Mouse (Mus musculus) c-Kit-positive CD71-positive TER-119-positive erythroid progenitor cells, embryonic 14.5 days (primary cell): ENCODE results near the gene Uaca.
"Not testable (repeated sequence)": the region's sequence is repeated elsewhere in the genome, so short reads cannot be mapped to it uniquely, and the experiment has no call there.

Experiments
- DNase-seq: peaks from one replicate; pipeline ENCODE4 v3.0.0-alpha.2; 2013; ENCODE audit warnings: low spot score

The Uaca gene

GRCm38 (mm10) chr9:60794841-60795351 lies 554 bp downstream of the Uaca start:
- no peak for DNase-seq

DNA sequence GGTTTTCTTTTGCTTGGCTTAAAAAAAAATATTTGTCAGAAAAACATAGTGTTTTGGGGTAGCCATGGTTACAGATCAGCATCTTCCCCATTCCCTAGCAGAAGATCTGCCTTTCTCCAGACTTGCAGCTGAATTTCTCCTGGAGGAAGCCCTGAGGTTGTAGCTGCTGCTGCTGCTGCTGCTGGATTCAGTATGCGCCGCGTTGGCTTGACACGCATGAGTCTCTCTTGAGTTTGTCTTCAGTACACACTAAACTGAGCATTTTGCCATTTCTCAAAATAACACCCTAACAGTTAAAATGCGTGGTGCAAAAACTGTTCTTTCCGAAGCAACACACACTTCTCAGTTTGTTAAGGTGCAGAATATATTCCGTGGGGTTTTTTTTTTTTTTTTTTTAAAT lies 1.7 kb downstream of the Uaca start:
- no peak for DNase-seq

DNA sequence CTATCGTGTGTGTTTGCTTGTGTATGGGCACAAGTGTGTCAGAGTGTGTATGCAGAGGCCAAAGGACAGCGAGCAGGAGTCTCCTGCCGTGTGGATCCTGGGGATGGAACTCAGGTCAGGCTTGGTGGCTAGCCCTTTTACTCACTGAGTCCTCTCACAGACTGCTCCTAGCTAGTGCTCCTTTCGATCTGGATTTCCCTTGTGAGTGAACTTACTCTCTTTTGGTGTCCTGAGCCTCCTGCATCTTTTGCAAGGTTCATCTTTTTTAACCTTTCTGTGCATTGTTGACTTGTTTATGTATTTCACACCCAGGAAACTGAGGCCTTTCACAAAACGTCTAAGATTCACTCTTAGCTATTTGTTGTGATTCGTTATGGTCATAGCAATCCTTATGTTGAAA lies 2.8 kb downstream of the Uaca start:
- no peak for DNase-seq

GRCm38 (mm10) chr9:60799061-60799460 lies 4.7 kb downstream of the Uaca start:
- no peak for DNase-seq

- no peak for DNase-seq
Measured at GRCm38 (mm10) chr9:60800663-60801382, 6.5 kb downstream of the Uaca start.

GRCm38 (mm10) chr9:60801746-60802145 lies 7.4 kb downstream of the Uaca start:
- DNase-seq: no peak

DNA sequence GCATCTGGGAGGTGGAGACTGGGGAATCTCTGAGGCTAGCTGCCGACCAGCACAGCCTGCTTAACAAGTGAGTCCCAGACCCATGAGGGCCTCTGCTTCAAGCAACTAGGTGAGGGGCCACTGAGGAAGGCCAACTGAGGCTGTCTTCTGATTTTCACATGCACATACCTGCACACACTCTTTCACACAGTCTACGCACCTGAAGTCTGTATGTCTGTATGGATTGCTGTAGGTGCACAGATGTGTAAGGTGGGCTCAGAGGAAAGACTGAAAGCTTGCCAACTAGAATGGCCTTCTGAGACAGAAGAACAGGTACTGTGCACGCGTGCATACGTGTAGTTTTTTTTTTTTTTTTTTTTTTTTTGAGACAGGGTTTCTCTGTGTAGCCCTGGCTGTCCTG lies 8.0 kb downstream of the Uaca start:
- DNase-seq: no peak

- no peak for DNase-seq
Measured at GRCm38 (mm10) chr9:60806021-60806420, 11.7 kb downstream of the Uaca start.

DNA sequence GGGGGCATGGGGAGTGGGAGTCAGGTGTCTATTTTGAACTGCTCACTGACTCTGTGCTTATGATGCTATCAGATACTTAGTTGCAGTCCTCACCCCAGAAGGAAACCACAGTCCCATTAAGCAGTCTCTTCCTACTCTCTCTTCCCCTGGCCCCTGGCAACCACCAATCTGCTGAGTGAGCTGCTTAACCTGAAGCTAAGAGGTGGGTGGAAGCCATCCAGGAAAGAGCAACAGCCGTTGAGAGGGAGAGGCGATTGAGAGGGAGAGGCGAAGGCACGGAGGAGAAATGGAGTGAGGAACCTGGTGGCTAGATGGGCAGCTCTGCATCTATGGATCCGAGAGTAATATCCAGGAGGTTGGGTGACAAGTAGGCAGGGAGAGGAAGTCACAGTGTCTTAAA lies 13.7 kb downstream of the Uaca start:
- DNase-seq: no peak

- peak; percentile 48 for DNase-seq
Measured at GRCm38 (mm10) chr9:60813139-60813880, 19.0 kb downstream of the Uaca start.

DNA sequence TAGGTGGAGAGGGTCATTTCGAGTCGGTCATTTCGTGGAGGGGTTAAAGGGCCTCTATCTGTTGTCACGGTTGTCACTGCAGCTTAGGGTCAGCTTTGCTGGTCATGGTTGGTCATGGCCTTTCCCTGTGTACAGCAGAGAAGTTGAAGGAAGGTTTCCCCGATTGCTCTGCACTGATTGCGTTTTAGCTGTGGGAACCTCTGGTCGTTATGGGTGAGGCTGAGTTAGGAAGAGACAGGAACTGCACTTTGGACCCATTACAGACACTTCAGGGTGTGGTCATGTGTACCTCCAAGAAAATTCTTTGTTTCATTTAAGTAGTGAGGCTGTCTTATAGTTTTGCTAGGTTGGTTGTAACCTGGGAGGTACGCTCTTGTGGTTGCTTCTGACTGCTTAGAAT lies 21.2 kb downstream of the Uaca start:
- no peak for DNase-seq

GRCm38 (mm10) chr9:60817585-60817984 lies 23.2 kb downstream of the Uaca start:
- DNase-seq: no peak

DNA sequence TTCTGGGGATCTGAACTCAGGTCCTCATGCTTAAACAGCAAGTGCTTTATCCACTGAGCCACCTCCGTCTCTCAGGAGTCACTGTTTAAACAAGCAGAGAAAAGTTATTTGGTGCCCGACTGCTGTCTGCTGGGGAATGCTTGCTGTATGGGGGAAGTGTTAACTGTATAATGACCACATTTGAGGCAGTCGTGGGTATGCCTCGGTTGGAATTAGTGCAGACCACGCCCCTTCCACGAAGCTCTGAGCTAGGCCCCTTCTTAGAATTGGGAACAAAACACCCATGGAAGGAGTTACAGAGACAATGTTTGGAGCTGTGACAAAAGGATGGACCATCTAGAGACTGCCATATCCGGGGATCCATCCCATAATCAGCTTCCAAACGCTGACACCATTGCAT lies 24.2 kb downstream of the Uaca start:
- DNase-seq: not testable (repeated sequence)

GRCm38 (mm10) chr9:60819340-60819739 lies 25.0 kb downstream of the Uaca start:
- DNase-seq: peak; percentile 41

DNA sequence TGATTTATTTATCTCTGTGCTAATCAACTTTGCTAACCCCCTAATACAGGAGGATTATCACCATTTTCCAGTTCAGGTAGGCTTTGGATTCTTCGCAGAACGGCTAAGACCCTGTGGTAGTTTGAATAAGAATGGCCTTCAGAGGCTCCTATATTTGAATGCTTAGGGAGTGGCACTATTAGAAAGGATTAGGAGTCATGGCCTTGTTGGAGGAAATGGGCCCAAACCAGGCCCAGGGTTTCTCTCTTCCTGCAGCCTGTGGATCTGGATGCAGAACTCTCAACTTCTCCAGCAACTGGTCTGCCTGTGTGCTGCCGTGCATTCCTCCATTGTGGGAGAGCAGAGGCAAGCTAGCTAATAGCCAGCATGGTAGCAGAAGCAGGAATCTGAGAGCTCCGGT lies 27.2 kb downstream of the Uaca start:
- DNase-seq: no peak

DNA sequence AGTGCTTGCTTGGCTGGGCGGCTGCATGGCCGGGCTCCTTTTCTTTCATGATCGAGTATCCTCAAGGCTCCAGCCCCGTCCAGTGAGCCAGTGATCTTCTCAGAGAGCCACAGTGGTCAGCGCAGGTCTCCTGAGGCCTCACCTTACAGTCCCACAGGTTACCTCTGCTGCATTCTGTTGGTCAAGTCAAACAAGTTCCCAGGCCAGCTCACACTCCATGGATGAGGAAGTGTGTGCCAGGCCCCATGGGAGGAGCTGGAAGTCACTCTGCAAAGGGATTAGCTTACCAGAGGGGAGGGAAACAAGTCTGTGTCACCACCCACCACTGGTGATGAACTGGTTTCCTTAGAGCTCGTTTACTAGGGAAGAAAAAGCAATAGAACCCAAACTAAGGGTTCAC lies 28.3 kb downstream of the Uaca start:
- no peak for DNase-seq

- no peak for DNase-seq
Measured at GRCm38 (mm10) chr9:60825506-60825905, 31.2 kb downstream of the Uaca start.

GRCm38 (mm10) chr9:60826759-60827158 lies 32.4 kb downstream of the Uaca start:
- DNase-seq: no peak

DNA sequence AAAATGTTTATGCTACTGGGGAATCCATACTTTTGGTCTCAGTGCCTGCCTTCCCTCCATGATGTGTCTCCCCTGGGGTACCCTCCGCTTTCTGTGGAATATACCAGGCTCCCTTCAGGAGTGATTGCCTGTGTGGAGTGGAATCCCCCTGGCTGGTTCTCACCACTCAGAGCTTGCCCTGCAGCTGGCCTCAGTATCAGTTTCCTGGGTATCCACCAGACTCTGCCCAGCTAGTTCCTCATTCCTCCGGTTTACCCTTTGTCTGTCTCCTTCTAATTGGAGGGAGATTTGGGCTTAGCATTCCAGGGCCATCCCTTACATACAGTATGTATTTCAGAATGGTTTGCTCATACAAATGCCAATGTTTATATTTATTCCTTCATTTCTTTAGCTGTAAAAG lies 33.9 kb downstream of the Uaca start:
- no peak for DNase-seq

DNA sequence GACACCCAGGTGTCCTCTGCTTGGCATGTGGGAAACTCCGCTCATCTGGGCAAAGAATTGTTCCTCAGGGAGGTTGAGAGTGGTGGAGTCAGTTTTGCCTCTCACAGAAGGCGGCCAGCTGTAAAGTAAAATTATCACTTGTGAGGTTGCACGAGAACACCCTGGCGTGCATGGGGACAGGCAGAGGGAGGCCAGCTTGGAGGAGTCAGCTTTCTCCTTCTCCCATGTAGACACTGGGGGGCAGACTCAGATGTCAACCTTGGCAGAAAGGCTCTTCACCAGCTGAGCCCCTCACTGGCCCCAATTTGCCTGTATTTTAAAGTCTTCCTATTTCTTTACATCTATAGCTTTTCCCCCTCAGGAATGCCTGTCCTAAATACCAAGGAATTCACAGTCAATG lies 35.3 kb downstream of the Uaca start:
- DNase-seq: no peak

DNA sequence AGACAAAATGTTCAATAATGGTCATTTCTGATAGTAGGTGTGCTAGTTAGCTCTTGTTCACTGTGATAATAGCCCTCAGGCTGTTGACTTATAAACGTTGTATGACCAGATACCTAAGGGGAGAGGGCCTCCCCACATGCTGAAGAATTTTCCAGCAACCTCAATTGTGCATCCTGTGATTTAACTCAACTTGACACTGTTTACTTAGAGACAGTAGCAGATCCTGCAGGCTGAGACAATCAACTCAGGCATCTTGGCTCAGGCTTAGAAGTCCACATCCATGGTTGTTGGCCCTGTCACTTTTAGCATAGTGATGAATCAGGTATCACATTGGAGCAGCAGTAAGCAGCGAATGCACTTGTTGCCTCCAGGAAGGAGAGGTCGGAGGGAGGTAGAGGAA lies 35.7 kb downstream of the Uaca start:
- no peak for DNase-seq

- no peak for DNase-seq
Measured at GRCm38 (mm10) chr9:60832233-60832632, 37.9 kb downstream of the Uaca start.

DNA sequence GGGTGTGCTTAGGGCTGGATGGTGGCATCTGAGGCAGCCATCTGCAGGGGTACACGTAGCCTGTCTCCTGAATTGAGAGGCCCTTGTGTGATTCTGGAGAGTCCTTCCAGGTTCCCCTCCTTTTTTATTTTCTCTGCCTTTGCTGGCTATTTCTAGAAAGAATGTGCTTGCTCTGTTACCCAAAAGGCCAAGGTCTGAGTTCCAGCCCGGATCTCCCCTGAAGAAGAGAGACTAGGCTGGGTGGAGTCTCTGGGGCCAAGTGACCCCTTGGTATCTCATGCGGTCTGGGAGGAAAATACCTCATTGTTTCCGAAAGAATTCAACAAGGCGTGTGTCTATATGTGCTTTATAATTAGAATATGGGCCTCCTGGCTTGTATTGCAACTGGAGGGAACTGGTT lies 41.8 kb downstream of the Uaca start:
- DNase-seq: no peak

GRCm38 (mm10) chr9:60837078-60837448 lies 42.7 kb downstream of the Uaca start:
- DNase-seq: no peak
